Mouse (Mus musculus) intestine, embryonic 14.5 days (tissue): ENCODE measurements around the gene Gphn. TPM values are rescaled to one million over a fixed set of nuclear protein-coding genes. Genes with fewer than 3 reads are reported as not detected.
"Not testable (repeated sequence)": the region's sequence is repeated elsewhere in the genome, so short reads cannot be mapped to it uniquely, and the experiment has no call there.

Experiments used
- ATAC-seq: fragments of 200-750 bp; cut with Nextera tagmentation; replicated peaks from 2 replicates; pipeline ENCODE4 v1.8.0; 2017; ENCODE audit warnings: low read depth, moderate number of reproducible peaks, moderate TSS enrichment, moderate library complexity; ENCODE audit not compliant: low FRiP score, low TSS enrichment
- DNase-seq: peaks from one replicate; pipeline ENCODE4 v3.0.0-alpha.2; 2018; ENCODE audit warnings: low spot score
- H3K27ac ChIP-seq: fragments of 300-500 bp; sonication (generic); 2 replicates; pipeline ENCODE4 v1.5.1; 2014; ENCODE audit warnings: low read depth, mild to moderate bottlenecking, control low read depth
- H3K27me3 ChIP-seq: fragments of 300-500 bp; sonication (generic); replicated peaks from 2 replicates; pipeline ENCODE4 v1.6.1; 2014; ENCODE audit warnings: low read length, control low read depth; ENCODE audit not compliant: control insufficient read depth, insufficient read depth
- H3K36me3 ChIP-seq: fragments of 300-500 bp; sonication (generic); 2 replicates; pipeline ENCODE4 v1.6.1; 2014; ENCODE audit warnings: low read length, control low read depth; ENCODE audit not compliant: control insufficient read depth, insufficient read depth
- H3K4me1 ChIP-seq: fragments of 300-500 bp; sonication (generic); replicated peaks from 2 replicates; pipeline ENCODE4 v1.6.1; 2014; ENCODE audit warnings: low read length, control low read depth, mixed read lengths; ENCODE audit not compliant: control insufficient read depth, insufficient read depth
- H3K4me2 ChIP-seq: fragments of 300-500 bp; sonication (generic); 2 replicates; pipeline ENCODE4 v1.6.1; 2014; ENCODE audit warnings: low read length
- H3K4me3 ChIP-seq: fragments of 300-500 bp; sonication (generic); 2 replicates; pipeline ENCODE4 v1.5.1; 2014; ENCODE audit warnings: low read depth, low read length, control low read depth, mixed read lengths
- H3K9ac ChIP-seq: fragments of 300-500 bp; sonication (generic); 2 replicates; pipeline ENCODE4 v1.6.1; 2014; ENCODE audit warnings: mild to moderate bottlenecking, low read length
- H3K9me3 ChIP-seq: fragments of 300-500 bp; sonication (generic); 2 replicates; pipeline ENCODE4 v1.6.1; 2016; ENCODE audit warnings: low read length, control low read depth; ENCODE audit not compliant: control insufficient read depth
- WGBS: fragments of 180-500 bp; shearing (Covaris S2); extraction: QIAGEN DNeasy Blood & Tissue Kit; methylation state at CpG from one replicate; pipeline ENCODE4 v1.1.7; 2014; 5-methylcytosine and 5-hydroxymethylcytosine counted together
- polyA plus RNA-seq: library from polyadenylated mRNA; unstranded; fragments of >200 nt; fragmentation: Nextera tagmentation; extraction: Ambion mirVana; gene quantifications from 2 replicates; pipeline ENCODE4 v1.2.1, GENCODE M21; 2014

The Gphn gene
- polyA plus RNA-seq, 1 experiment from 2014 or later, result 20.3 TPM

- H3K27ac ChIP-seq, ATAC-seq, H3K4me1 ChIP-seq, DNase-seq, H3K36me3 ChIP-seq, H3K9ac ChIP-seq, H3K9me3 ChIP-seq, H3K27me3 ChIP-seq, H3K4me3 ChIP-seq, H3K4me2 ChIP-seq: not testable (repeated sequence)
- WGBS, result 58% methylated on average over 6 of the region's 7 CpGs
Measured at GRCm38 (mm10) chr12:78407518-78407917, 181.3 kb downstream of the Gphn start.

- Histone ChIP-seq H3K36me3 (no peaks in the 10 kb centered on the region), H3K4me2 (no peak overlapping the region), H3K9ac (no peak overlapping the region), H3K27me3 (no peaks in the 10 kb centered on the region), H3K4me1 (no peaks in the 10 kb centered on the region), H3K9me3 (no peaks in the 10 kb centered on the region), H3K27ac (no peak overlapping the region), H3K4me3 (no peak overlapping the region)
- no peak for DNase-seq
- 40% methylated on average over 1 of the region's 1 CpGs for WGBS
- ATAC-seq, result no peak
Measured at GRCm38 (mm10) chr12:78522176-78522575, 296.0 kb downstream of the Gphn start.

GRCm38 (mm10) chr12:78522804-78523394 is 296.7 kb downstream of the Gphn start:
- no peak overlapping the region for H3K4me2 ChIP-seq
- no peak overlapping the region for H3K9ac ChIP-seq
- ATAC-seq (no peak), DNase-seq (no peak)
- H3K27ac ChIP-seq, result no peak overlapping the region
- H3K27me3 ChIP-seq, result no peaks in the 10 kb centered on the region
- no peaks in the 10 kb centered on the region for H3K4me1 ChIP-seq
- 79% methylated on average over 5 of the region's 5 CpGs for WGBS
- no peaks in the 10 kb centered on the region for H3K36me3 ChIP-seq
- H3K4me3 ChIP-seq, result no peak overlapping the region
- no peaks in the 10 kb centered on the region for H3K9me3 ChIP-seq

GRCm38 (mm10) chr12:78537590-78537989 is 311.4 kb downstream of the Gphn start:
- not testable (repeated sequence) for ATAC-seq, H3K4me2 ChIP-seq, H3K9ac ChIP-seq, H3K9me3 ChIP-seq, DNase-seq, H3K27me3 ChIP-seq, H3K4me3 ChIP-seq, H3K36me3 ChIP-seq, H3K27ac ChIP-seq, H3K4me1 ChIP-seq

- 87% methylated on average over 2 of the region's 2 CpGs for WGBS
- H3K9me3 ChIP-seq, result no peaks in the 10 kb centered on the region
- no peak overlapping the region for H3K9ac ChIP-seq
- no peak overlapping the region for H3K4me3 ChIP-seq
- no peaks in the 10 kb centered on the region for H3K4me1 ChIP-seq
- H3K36me3 ChIP-seq, result no peaks in the 10 kb centered on the region
- no peak overlapping the region for H3K4me2 ChIP-seq
- no peaks in the 10 kb centered on the region for H3K27me3 ChIP-seq
- ATAC-seq (no peak), DNase-seq (no peak)
- H3K27ac ChIP-seq, result no peak overlapping the region
Measured at GRCm38 (mm10) chr12:78550913-78551312, 324.7 kb downstream of the Gphn start.

GRCm38 (mm10) chr12:78631816-78632215 is 405.6 kb downstream of the Gphn start:
- DNase-seq, result no peak
- Histone ChIP-seq H3K27me3 (no peaks in the 10 kb centered on the region), H3K4me2 (no peak overlapping the region), H3K4me3 (no peak overlapping the region), H3K9ac (no peak overlapping the region), H3K4me1 (no peaks in the 10 kb centered on the region), H3K9me3 (no peaks in the 10 kb centered on the region), H3K36me3 (no peaks in the 10 kb centered on the region), H3K27ac (no peak overlapping the region)
- 78% methylated on average over 2 of the region's 2 CpGs for WGBS
- no peak for ATAC-seq

- Histone ChIP-seq H3K4me2 (no peak overlapping the region), H3K27ac (no peak overlapping the region), H3K9me3 (no peaks in the 10 kb centered on the region), H3K27me3 (no peaks in the 10 kb centered on the region), H3K4me3 (no peak overlapping the region), H3K36me3 (no peaks in the 10 kb centered on the region), H3K4me1 (no peaks in the 10 kb centered on the region), H3K9ac (no peak overlapping the region)
- ATAC-seq, result no peak
- WGBS, result 10% methylated on average over 1 of the region's 1 CpGs
- DNase-seq, result no peak
Measured at GRCm38 (mm10) chr12:78639466-78639865, 413.3 kb downstream of the Gphn start.

GRCm38 (mm10) chr12:78640086-78640485 is 413.9 kb downstream of the Gphn start:
- 21% methylated on average over 2 of the region's 2 CpGs for WGBS
- Histone ChIP-seq H3K9ac (no peak overlapping the region), H3K36me3 (no peaks in the 10 kb centered on the region), H3K4me2 (no peak overlapping the region), H3K4me1 (no peaks in the 10 kb centered on the region), H3K27me3 (no peaks in the 10 kb centered on the region), H3K9me3 (no peaks in the 10 kb centered on the region), H3K27ac (no peak overlapping the region), H3K4me3 (no peak overlapping the region)
- ATAC-seq (no peak), DNase-seq (no peak)

- Histone ChIP-seq H3K4me2 (no peak overlapping the region), H3K27ac (no peak overlapping the region), H3K9me3 (no peaks in the 10 kb centered on the region), H3K9ac (no peak overlapping the region), H3K4me3 (no peak overlapping the region), H3K27me3 (no peaks in the 10 kb centered on the region), H3K4me1 (no peaks in the 10 kb centered on the region), H3K36me3 (no peaks in the 10 kb centered on the region)
- DNase-seq, result no peak
- ATAC-seq, result no peak
Measured at GRCm38 (mm10) chr12:78641220-78641619, 415.0 kb downstream of the Gphn start.
